Mouse (Mus musculus): Measurements from ENCODE around the gene Vmn2r88.

DNA sequence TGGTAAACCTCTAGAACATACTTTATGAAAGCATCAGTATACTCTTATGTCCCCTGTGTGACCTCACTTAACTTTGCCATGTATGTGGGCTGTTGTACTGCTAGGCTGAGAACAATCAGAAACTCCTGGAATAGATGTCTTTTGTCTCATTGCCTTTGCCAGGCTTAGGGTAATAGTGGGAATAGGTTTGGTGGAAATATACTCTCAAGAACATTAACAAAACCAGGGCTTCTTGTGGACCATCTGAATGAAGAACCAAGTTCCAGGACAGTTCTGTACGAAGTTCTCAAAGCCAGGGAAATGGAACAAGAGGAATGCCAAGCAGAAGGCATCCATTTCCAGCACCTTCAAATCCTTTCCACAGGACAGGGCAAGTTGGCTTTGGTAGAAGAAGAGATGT lies 49.2 kb upstream of the Vmn2r88 start, which contains the start of gene Gm7247:
- TF ChIP-seq POLR2AphosphoS2 (IDR thresholded peaks at IDR 0.05; ENCODE audit: low read depth, low read length) = no peak
- TF ChIP-seq POLR2A (IDR thresholded peaks at IDR 0.05; ENCODE audit: low read depth, low read length) = no peak
- TF ChIP-seq CTCF (conservative IDR thresholded peaks at IDR 0.05 in 1 of 2, IDR thresholded peaks at IDR 0.05 in 1 of 2; ENCODE audit: low read depth in 2 of 2, low read length in 2 of 2) = no peak
- no peak for TF ChIP-seq USF1 (IDR thresholded peaks at IDR 0.05; ENCODE audit: low read depth, low read length)
- no peak for TF ChIP-seq MAX (IDR thresholded peaks at IDR 0.05; ENCODE audit: low read length)
- TF ChIP-seq MAFK (IDR thresholded peaks at IDR 0.05; ENCODE audit: insufficient replicate concordance, low read length) = no peak
- no peak for TF ChIP-seq BHLHE40 (IDR thresholded peaks at IDR 0.05; ENCODE audit: low read depth, low read length)
- no peak for TF ChIP-seq ETS1 (conservative IDR thresholded peaks at IDR 0.05; ENCODE audit: low read depth, low read length)
- TF ChIP-seq NRF1 (IDR thresholded peaks at IDR 0.05; ENCODE audit: low read depth, low read length) = no peak

All from CH12.LX (cell line).